Mouse (Mus musculus) layer of hippocampus, adult 11-12 months (tissue): ENCODE data around the gene Cald1.

Source experiments
- DNase-seq: peaks from one replicate; pipeline ENCODE4 v3.0.0; 2022; ENCODE audit warnings: low spot score

The Cald1 gene

GRCm38 (mm10) chr6:34664749-34665148 lies 66.4 kb downstream of the Cald1 start:
- no peak for DNase-seq

GRCm38 (mm10) chr6:34668739-34669254 lies 70.5 kb downstream of the Cald1 start:
- DNase-seq = no peak

- no peak for DNase-seq
Measured at GRCm38 (mm10) chr6:34671355-34671754, 73.1 kb downstream of the Cald1 start.

- no peak for DNase-seq
Measured at GRCm38 (mm10) chr6:34674416-34674815, 76.1 kb downstream of the Cald1 start.

- peak; percentile 13 for DNase-seq
Measured at GRCm38 (mm10) chr6:34674897-34675296, 76.6 kb downstream of the Cald1 start.

GRCm38 (mm10) chr6:34682126-34682525 lies 83.8 kb downstream of the Cald1 start:
- no peak for DNase-seq

GRCm38 (mm10) chr6:34684886-34685285 lies 86.6 kb downstream of the Cald1 start:
- no peak for DNase-seq

GRCm38 (mm10) chr6:34688971-34689370 lies 90.7 kb downstream of the Cald1 start:
- no peak for DNase-seq

- DNase-seq = no peak
Measured at GRCm38 (mm10) chr6:34691416-34691815, 93.1 kb downstream of the Cald1 start.

GRCm38 (mm10) chr6:34694096-34694495 lies 95.8 kb downstream of the Cald1 start:
- no peak for DNase-seq

- no peak for DNase-seq
Measured at GRCm38 (mm10) chr6:34703421-34704120, 105.3 kb downstream of the Cald1 start.

GRCm38 (mm10) chr6:34707521-34707920 lies 109.2 kb downstream of the Cald1 start:
- DNase-seq = no peak

- DNase-seq = peak; percentile 24
Measured at GRCm38 (mm10) chr6:34708650-34709265, 110.5 kb downstream of the Cald1 start.

- DNase-seq = peak; percentile 66
Measured at GRCm38 (mm10) chr6:34709289-34709688, 111.0 kb downstream of the Cald1 start.

GRCm38 (mm10) chr6:34709946-34710682 lies 111.8 kb downstream of the Cald1 start:
- DNase-seq = no peak

GRCm38 (mm10) chr6:34710848-34711247 lies 112.5 kb downstream of the Cald1 start:
- DNase-seq = no peak

GRCm38 (mm10) chr6:34711620-34712019 lies 113.3 kb downstream of the Cald1 start:
- DNase-seq = no peak

- no peak for DNase-seq
Measured at GRCm38 (mm10) chr6:34713169-34713568, 114.9 kb downstream of the Cald1 start.

- DNase-seq = no peak
Measured at GRCm38 (mm10) chr6:34713777-34714176, 115.5 kb downstream of the Cald1 start.

- no peak for DNase-seq
Measured at GRCm38 (mm10) chr6:34714612-34715011, 116.3 kb downstream of the Cald1 start.

- DNase-seq = no peak
Measured at GRCm38 (mm10) chr6:34716206-34716887, 118.0 kb downstream of the Cald1 start.
